Mouse (Mus musculus) cerebellum, adult 18-20 months (tissue): ENCODE results near the gene Sgcd.

ENCODE experiments used
- DNase-seq, 2 experiments: peaks; one replicate each; pipeline ENCODE4 v3.0.0; 2021

Gene Sgcd

DNA sequence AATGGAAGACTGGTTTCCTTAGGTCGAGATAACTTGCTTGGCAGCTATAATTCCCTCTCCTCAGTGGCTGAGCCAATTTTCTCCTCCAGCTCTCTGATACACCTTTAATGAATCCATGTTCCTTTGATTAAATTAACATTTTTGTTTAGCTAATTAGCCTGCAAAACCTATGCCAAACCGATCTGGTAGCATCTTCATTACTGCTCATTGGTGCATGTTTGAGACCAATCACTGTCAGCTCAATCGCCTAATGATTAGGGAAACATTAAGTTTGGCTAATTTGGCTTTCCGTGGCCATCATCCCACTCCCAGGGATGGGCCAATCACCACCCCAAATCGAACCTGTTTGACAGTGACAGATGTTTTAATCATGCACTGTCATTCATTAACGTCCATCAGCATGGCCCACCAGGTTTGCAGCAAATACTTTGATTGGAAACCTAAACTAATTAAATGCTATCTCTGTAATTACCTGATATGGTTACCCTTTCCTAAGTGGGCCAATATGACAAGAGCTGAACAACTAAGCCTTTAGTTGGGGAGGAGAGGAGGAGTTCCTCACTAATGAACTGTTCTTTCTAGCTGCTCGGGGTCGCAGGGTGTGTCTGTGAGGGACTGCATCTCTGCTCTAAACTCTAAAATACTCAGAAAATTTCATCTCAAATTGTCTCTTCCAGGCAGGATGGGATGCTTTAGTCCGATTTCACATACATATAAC, 724.3 kb downstream of the Sgcd start:
- no peak for DNase-seq

DNA sequence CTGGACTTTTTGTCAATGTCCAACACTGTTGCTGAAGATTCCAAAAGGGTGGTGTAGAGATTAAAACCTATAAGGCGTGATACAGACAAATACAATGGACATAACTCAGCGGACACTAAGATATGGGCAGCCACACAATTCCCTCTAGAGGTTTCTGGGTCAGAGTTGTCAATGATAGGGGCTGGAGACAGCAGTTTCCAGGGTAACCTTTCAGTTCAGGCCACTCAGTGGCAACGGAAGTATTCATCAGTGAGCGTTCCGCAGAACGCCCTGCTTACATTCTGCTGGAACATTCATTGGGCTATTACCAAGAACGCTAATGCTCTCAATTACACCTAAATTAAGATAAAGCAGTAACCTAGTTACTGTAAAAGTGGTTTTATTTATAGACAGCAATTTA, 738.5 kb downstream of the Sgcd start:
- DNase-seq, result no peak

DNA sequence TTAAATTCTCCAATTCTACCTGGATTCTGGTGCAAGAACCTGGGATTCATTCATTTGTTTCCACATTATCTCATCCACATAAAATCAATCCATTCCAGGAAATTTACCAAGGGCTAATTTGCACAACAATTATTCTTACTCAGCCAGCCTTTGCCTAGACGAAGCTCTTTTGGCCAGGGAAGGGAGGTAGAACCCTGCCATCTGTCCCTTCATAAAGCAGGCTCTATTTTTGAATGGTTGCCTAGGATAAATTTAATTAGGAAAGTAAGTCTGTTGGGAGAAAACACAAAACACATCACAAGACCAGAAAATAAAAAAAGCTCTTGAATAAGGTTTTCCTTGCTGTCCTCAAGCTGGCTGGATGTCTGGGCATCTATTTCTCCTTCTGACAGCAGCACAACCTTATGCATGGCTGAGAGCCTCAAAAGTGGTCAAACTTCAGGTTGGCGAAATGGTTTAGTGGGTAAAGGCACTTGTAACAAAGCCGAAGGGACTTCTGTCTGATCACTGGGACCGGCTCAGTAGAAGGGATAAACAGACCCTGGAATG, 740.4 kb downstream of the Sgcd start:
- DNase-seq, result peak; percentile 1 to 2

DNA sequence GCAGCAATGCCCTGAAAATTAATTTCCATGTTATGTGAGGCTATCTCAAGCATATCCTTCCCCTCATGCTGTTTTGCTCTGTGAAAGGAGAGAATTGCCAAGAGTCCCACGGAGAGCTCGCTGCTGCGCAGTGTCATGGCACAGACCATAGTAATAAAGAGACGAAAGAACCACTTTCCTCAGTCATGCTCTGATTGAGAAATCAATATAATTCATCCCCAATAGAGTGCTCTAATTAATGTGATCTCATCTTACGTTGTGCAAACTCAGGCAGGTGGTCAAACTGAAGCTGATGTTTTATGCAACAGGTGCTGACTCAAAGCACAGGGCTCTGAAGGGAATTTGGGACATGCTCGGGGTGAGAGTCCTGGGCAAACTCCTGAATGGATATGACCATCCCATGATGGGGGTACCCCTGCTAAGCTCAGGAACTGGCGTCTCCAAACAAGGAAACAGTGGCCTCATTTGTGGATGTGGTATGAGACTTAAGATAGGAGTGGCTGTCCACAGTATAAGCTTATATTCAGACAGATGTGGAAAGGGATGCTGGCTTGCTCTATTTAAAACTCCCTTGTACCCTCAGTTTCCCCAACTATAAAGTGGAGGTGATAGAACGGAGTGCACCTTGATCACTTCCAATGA, 740.9 kb downstream of the Sgcd start:
- DNase-seq, result no peak

DNA sequence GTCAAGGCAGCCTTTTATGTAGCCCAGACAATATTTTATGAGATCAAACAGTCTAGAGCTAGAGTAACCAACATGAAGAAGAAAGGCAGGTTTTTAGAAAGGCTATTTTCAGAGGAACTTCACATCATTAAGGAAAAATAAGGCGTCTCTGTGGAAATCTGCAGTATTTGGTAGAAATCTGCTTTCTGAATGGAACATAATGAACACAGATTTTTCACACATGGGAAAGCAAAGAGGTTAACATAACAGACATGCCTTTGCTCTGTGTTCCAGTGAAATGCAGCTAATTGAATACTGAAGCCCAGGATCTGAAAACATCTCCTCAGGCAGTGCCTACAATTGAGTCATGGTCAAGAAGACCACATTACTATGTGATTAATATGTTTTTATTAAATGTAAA, 746.4 kb downstream of the Sgcd start:
- no peak for DNase-seq

DNA sequence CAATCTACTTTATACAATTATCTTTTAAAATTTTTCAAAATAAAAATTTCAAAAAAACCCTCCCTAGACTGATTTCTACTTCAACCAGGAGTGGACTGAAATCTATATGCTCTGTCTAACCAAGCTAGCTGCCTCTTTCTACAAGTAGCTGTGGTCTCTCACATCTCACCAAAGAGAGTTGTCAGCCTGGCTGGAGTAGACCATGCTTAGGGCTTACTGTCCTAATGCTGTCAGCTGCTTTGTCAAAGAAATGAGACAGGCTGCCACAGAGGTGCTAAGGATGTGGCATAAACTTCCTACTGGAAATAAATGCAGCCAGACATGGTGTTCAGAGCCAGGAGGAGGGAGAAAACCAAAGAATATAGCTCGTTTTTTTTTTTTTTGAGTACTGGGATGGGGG, 760.5 kb downstream of the Sgcd start:
- no peak for DNase-seq

DNA sequence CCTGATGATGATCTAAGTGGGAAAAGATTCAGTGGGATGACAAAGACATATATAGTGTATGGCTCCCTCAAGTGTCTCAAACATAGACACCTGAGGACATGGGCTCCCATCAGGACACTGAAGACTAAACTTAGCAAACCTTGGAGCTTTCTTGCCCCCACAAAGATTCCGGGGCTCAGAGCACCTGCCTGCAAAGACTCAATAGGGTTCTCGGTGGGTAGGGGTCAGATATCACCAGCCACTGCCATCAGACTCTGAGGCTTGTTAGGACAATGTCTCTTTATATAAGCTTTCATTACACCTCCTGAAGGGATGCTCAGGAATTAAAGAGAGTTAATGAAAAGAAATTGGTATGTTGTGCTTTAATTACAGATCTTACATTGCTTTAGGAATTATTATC, 764.6 kb downstream of the Sgcd start:
- no peak for DNase-seq

DNA sequence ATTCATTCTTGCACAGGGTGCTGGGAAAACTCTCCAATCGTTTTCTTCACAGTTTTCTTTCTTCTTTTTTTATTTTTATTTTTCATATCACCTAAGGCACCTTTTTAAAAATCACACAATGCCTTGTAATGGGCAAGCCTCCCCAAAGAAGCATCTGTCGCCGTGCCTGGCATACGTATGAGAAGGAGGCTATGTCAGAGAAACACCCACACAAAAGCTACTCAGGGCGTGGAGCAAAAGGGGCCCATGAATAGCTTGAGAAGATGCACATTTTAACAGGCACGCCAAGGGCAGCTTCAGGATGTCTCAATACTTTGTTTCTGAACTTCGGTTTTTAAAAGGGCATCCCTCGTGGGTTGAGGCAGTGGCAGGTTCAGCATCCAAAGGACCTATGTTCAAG, 777.2 kb downstream of the Sgcd start:
- DNase-seq, result no peak

DNA sequence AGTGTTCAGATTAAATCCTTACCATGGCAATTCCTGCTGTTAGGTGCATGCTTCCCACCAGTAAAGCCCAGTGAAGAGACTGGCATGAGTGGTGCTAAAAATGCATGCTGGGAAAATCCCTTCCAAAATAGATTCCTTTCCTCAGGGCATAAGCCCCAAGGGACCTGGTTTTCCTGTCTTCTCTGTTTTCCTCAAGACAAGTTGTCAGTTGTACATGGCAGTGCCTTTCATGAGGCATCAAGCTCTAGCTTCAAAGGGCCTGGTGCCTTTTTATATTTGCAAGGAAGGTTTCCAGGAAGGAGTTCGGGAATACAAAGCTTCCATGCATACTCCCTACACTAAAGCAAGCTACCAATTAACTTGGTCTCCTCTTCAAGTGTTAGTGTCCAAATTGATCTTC, 782.3 kb downstream of the Sgcd start:
- DNase-seq, result no peak

DNA sequence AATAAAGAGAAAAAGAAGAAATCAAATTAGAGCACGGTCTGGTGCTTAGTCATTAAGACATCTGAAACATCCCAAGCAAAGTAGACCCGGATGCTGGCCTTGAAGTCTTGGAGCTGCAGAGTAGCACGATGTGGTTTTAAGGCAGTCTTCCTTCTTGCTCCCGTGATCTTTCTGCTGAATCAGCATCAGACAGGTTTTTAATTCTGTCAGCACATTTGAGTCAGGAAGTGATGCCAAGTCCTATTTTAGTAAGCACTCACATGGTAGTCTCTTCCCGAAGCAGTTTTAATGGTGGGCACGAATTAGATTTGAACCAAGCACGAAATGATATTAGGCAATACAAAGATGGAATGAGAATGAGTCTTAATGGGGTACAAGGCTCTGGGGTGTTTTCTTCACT, 789.7 kb downstream of the Sgcd start:
- no peak for DNase-seq

DNA sequence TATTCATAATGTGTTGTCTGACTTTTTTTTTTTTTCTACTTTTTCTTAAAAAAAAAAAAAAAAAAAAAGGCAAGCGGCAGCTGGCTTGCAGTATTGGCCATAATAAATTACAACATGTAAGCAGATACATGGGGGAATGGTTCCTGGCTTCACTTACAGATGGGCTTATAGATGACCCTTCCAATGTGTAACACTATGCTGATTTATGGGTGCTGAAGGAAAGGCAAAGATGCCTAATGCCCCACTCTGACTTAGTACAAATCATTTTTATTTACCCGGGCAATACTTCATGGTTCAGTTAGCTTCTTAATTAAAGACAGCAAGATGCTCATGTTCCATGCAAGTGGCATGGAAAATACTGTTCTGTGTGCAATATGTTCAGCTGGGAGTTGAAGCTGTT, 800.2 kb downstream of the Sgcd start:
- no peak for DNase-seq

DNA sequence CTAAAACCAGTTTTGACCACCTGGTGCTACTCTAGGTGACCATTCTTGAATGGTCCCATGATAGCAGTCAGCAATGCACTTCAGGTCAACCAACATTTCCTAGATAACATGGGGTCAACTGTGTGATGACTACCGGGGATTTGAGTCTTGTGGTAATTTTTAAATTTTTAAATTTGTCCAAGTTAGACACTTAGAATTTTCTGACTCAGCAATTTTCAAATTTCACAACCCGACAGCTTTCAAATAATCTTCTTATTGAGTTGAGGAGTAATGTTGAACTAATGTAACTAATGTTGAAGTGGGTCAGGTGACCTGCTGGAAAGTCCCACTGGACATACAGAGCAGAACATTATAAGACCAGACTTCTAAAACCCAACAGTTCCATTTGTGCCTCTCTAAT, 813.8 kb downstream of the Sgcd start:
- no peak for DNase-seq

DNA sequence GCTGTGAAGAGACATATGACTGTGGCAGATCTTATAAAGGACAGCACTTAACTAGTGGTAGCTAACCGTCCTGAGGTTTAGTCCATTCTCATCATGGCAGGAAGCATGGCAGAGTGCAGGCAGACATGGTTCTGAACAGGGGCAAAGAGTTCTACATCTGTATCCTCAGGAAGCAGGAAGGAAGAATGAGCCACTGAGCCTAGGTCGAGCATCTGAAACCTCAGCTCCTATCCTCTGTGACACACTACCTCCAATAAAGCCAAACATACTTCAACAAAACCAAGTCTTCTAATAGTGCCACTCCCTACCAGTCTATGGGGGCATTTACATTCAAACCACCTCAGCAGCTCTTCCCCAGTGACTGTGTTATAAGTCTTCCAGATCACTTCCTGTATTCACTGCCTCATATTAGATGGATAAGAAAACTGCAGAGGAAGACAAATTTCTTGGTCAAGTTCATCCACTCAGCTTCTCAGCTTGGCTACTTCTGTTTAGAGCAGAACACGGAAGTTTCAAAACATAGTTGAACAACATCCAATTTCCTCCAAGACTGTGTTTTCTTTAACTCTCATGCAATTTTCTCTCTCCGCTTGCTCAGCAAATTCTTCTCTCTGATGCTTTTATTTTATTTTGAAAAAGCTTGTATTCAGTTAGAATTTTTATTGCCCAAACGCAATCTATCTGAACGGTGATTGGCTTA, 817.7 kb downstream of the Sgcd start:
- DNase-seq, result no peak

DNA sequence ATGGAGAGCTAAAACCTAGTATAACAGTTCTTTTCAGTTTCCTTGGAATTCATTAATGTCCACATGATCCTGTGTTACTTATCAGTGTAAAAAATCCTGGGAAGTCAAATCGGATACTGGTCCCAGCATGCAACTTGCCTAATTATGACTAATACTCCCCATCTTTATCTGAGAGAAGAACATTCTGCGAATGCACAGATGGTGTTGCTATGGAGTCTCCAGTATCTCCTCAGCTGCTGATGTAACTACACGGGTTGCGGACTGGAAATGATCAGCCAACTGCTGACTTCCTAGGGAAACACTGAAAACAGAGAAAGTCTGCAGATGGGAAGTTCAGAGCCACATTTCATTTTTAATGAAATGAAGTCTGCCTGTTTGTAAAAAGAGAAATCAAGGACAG, 821.4 kb downstream of the Sgcd start:
- no peak for DNase-seq

DNA sequence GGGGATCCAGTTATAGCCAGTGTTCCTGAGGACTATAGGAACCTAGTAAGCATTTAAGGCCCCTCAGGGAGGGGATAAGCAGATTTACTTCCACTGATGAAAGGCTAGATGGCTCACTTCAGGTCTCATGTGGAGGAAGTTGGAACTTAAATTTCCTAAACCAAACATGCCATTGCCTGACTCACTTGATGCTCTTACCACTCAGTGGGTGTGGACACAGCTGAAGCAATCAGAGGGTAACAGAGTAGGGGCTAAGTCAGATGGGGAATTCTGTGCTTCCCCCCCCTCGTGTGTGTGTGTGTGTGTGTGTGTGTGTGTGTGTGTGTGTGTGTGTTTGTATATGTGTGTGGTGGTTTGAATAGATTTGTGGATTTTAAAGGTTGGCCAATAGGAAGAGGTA, 830.7 kb downstream of the Sgcd start:
- DNase-seq, result no peak

DNA sequence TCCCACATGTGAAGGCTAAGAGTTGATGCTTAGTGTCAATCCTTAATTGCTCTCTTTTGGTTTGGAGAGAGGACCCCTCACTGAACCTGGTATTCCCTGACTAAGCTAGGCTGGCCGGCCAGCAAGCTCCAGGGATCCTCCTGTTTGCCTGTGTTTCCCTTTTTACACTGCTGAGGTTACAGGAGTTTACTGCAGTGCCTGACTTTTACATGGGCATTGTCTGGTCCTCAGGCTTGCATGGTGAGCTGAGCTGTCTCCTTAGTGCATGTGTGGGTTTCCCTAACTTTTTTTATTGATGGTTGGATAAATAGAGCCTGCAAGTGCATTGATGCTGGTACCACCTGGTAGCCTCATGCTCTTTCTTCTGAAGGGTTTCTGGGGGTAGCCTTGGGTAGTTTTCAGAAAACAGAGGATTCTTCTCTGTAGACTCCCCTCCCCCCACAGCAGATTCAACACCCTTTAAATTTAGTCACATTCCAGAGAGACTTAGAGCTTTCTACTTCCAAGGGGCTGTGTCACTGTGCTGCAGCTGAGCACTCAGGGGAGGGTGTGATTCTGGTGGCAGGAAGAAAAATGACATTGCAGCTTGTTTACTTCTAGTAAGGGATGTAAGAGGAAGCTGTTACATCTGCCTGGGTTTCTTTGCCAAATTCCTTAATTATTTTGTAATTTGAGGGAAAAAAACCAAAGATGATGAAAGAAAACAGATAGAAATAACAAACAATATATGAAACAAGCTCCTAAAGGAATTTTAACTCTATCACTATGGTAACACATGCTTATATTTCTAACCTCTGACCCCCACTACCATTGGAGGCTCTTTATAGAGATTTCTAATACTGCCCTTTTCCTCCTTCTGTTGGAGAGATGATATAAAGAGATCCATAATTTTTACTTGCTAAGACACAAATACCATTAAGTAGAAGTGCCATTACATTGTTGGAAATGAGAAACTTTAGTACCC, 831.8 kb downstream of the Sgcd start:
- DNase-seq, result no peak

DNA sequence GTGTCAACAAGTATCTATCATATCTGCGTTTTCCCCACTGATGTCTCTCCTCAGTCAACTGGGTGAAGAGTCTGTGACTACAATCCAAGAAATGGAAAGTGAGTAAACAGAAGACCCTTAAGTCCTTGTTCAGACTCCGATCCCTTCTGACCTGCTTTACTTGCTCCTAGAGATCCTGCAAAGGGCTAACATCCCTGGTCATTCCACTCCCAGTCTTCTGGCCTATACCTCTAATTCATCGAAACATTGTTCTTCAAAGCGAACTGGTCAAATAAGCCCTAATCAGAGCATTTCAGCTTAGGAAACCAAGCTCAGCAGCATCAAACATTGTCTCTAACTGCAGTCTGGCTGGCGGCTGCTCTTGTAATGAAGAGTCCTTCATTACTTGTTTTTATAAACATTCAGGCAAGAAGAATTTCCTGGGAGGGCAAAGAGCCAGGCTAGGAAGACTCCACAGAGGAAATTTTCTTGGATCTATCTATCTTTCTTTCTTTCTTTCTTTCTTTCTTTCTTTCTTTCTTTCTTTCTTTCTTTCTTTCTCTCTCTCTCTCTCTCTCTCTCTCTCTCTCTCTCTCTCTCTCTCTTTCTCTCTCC, 833.8 kb downstream of the Sgcd start:
- no peak for DNase-seq

DNA sequence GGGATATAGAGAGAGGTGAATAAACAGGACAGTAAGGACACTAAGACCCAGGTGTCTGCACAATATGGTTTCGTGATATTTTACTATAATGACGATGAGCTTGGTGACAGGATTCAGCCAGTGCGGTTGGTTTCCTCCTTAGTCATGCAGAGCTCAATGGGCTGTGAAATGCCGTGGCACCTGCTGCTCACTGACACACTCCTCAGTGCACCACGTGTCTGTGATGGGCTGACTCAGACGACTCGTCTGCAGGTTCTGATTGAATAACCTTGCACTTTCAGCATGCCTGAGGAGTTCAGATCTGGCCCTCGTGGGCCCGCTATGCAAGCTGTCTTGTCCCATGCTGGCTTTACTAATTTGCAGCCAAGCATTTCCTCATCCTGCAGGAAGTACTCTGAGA, 839.2 kb downstream of the Sgcd start:
- no peak for DNase-seq

DNA sequence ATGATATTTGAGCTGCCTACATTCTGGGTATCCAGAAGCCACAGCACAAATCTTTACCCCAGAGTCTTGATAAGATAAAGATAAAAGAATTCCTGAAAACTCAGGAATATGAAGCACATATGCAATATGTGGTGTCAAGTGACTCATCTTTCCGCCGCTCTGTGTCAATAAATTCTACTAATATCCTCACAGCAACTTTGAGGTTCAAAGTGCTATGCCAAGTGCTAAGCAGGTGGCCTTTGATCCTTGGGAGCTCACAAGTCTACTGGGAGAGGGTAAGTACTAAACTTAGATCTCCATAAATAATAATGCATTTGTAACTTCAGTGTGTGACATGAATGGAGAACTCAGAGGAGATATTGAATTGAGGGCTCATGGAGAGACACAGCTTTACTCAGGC, 848.9 kb downstream of the Sgcd start:
- no peak for DNase-seq

DNA sequence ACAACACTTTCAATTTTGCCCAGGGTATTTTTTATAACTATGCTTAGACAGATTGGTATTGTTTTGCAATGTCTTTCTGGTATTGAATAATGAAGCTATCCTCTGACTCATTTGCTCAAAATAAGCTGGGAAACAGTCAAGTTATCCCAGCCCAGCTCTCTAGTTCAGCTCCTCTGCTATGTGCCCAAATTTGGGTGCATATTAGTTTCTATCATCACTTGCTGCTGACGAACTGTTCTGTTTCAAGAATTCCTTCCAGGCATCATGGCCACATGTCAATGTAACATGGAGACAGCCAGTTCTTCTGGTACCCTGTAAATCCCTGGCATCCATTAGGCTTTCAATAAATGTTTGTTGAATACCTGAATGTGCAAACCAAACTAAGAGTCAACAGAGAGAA, 849.5 kb downstream of the Sgcd start:
- no peak for DNase-seq

DNA sequence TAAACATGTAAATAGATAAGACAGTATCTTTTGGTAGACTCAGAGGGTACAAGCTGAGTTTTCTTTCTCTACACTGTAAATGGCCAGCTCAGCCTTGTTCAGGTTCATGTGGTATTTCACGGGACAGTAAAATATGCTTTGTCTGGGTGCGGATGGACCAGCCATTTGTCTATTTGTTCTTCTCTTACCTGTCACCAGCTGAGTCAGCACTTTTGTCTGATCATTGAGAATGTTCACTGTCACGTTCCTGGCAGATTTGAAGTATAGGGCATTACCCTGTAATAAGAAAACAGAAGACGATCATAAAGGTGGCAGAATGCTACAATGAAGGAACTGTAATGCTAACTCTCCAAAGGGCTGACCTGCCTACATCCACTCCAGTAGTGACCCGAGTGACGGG, 856.4 kb downstream of the Sgcd start:
- DNase-seq, result no peak

DNA sequence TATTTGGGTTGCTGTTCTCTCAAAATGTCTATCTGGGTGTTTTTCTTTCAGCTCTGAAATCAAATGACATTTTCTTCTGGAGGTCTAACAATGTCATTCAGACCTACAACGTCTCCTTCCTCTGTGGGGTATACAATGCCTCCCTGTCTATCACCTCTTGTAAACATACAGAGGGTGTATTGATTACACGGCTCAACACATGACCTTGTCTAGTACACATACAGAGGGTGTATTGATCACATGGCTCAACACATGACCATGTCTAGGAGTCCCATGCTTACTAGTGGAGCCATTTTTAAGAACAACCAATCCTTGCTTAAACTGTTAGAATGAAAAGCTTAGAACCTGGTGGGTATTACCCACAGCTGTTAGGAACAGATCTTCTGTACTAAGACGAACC, 858.3 kb downstream of the Sgcd start:
- no peak for DNase-seq

DNA sequence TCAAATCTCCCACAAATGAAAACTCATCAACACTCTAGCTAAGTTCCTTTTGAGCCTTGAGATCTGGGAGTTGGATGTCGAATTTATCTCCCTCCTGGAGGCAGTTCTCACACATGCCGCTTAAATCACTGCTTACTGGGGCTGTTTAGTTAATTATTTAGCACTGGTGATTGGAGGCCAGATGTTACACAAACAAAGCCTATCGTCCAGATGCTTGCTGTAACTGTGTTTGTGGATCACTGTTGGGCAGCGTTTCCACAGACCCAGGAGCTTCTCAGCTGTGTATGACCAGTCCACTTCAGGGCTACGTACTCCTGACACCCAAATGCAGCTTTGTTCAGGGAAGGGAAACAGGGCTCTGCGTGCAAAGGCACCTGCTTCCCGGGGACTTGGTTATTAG, 858.8 kb downstream of the Sgcd start:
- DNase-seq, result no peak
